Mouse (Mus musculus) cerebellum, postnatal 10 days (tissue): ENCODE measurements around the gene Slc39a13.
A peak's percentile ranks its signal among the peaks of the same experiment; 100 is the strongest.
"Not testable (repeated sequence)": the region's sequence is repeated elsewhere in the genome, so short reads cannot be mapped to it uniquely, and the experiment has no call there.

Experiments used
- DNase-seq, 2 experiments: peaks; one replicate each; pipeline ENCODE4 v3.0.0; 2021; ENCODE audit warnings: mixed read lengths in 2 of 2

The Slc39a13 gene

DNA sequence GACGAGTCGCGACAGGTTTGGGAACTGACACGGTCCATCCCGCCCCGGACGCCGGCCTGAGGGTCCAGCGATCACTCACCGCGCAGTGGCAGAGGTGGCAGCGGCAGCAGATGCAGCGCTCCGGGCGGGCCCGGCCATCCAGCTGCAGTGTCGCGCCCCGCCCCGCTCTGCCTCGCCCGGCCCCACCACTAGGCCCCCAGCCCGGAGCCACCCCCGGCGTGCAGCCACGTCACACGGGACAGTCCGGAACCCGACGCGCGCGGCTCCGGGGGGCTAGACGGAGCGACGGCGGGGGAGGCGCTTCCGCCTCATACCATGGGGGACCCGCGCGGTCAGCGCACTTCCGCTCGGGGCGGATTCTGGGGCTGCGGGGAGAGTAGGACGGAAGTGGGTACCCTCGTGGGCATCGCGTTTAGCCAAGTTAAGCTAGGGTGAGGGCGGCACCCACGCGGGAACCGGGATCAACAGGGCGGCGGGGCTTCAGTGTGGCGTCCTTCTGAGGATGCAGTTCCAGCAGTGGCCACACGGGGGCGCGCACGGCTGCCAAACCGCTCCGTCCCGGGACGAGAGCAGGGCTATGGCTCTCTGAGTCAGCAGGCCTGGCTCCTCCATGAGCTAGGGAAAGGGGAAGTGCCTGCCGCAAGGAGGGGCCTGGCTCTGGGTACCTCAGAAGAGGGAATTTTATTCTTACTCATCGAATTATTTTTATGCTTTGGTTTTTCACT lies at the start of gene Slc39a13:
Gene Slc39a13, minus strand, starts transcription at position 342 of the 725 bp plus-strand sequence.
- DNase-seq: peak; percentile 96

DNA sequence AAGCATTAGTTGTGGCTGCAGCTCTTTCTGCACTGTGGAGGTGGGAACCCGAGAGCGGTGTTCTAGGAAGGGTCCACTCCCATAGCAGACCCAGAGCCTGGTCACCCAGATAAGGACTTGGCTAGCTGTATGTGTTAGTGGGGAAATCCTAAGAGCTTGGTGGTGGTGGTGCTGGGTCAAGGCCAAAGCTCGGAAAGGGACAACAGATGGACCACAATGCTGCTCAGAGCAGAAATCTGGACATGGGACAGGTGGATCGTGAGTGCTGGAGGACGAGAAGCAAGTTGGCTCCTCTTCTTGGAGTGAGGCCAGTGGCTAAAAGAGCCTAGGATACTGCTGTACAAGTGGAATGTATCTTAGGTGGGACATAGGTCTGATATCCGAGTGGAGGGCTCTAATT lies 49.3 kb upstream of the Slc39a13 start:
- DNase-seq: peak; percentile 97

DNA sequence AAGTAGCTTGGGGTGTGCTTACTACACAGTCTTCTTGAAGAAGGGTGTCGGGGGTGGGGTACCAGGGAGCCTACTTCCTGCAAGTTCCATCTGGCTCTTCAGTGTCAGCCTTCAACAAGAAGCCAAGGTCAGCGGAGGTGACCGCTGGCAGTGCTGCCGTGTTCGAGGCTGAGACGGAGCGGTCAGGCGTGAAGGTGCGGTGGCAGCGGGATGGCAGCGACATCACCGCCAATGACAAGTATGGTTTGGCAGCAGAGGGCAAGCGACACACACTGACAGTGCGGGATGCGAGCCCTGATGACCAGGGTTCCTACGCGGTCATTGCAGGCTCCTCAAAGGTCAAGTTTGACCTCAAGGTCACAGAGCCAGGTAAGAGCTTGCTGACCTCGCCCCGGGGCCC lies 48.8 kb upstream of the Slc39a13 start:
- DNase-seq: peak; percentile 93 to 95

DNA sequence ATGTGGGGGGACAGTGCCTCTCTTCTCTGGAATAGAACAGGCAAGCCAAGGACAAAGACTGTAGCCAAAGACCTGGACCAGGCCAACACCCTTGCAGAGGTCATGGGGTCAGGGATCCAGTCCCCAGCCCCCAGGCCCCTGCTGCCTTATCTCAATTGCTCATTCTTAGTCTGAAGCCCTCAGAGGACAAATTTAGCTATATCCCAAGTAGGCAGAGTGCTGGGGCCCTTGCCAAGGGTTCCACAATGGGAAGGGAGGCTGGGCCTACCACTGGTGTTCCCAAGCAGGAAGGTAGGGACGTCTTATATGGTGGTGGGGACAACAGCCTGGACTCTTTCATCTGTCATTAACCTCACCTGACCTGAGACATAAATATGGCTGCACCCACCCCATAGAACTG lies 48.4 kb upstream of the Slc39a13 start:
- peak; percentile 74 to 76 for DNase-seq

DNA sequence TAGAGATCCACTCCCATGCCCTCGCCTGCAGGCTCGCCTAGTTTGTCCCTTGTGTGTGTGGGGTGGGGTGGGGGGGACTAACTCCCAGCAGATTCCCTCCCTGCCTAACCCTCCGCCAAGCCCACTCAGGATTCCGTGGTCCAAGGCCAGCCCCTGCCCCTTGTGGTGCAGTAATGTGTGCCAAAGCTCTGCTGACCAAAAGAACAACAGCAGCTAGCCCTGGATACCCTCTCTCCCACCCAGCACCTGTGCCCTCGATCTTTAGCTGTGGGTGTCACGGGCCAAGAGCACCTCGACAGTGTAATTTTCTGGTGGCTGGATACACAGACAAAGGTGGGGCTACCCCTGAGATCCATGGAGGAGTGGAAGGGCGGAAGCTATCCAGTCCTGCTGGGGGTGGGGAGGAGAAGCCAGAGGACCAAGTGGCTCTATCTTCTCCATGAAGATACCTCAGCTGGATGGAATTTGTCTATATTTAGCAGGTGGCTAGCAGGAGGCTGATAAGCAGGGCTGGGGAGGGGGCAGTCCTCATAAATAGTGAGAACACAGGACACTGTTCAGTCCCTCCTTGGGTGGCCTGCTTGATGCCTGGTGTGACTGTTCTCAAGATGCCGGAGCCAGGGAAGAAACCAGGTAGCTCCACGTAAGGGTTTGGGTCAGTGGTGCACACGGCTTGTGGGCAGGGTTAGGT lies 47.5 kb upstream of the Slc39a13 start, which contains the start of gene Mybpc3:
Gene Mybpc3, plus strand, starts transcription at position 560 of the 691 bp plus-strand sequence.
- DNase-seq: peak in 1 of 2 experiments; percentile 54

DNA sequence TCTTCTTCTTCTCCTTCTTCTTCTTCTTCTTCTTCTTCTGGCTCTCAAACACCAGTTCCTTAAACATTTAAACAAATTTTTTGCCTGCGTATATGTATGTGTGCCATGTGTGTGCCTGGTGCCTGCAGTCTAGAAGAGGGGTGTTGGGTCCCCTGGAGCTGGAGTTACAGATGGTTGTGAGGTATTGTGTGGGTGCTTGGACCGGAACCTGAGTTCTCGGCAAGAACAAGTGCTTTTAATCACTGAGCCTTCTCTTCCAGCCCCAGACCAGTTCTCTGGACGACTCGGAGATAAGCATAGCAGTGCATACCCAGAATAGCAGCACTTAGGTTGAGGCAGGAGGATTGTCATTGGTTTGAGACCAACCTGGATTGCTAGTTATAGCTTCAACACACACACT lies 46.6 kb upstream of the Slc39a13 start:
- no peak for DNase-seq

DNA sequence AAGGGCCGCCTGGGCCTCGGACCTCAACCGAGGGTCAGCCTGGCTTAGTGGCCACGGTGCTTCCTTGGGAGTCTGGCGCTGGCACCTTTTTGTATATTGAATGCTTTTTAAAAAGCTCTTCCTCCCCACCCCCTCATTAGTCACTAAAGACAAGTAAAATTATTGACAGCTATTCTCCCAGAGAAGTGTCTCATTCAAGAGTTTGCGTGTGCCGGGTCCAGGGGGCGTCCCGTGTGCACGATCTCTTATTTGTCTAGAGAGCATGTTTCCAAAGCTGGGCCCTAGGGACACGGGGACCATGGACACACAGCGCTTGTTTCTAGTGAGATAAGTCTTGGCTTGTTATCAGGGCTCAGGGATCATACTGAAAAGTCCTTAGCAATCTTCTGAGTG lies 45.4 kb upstream of the Slc39a13 start:
- DNase-seq: no peak

DNA sequence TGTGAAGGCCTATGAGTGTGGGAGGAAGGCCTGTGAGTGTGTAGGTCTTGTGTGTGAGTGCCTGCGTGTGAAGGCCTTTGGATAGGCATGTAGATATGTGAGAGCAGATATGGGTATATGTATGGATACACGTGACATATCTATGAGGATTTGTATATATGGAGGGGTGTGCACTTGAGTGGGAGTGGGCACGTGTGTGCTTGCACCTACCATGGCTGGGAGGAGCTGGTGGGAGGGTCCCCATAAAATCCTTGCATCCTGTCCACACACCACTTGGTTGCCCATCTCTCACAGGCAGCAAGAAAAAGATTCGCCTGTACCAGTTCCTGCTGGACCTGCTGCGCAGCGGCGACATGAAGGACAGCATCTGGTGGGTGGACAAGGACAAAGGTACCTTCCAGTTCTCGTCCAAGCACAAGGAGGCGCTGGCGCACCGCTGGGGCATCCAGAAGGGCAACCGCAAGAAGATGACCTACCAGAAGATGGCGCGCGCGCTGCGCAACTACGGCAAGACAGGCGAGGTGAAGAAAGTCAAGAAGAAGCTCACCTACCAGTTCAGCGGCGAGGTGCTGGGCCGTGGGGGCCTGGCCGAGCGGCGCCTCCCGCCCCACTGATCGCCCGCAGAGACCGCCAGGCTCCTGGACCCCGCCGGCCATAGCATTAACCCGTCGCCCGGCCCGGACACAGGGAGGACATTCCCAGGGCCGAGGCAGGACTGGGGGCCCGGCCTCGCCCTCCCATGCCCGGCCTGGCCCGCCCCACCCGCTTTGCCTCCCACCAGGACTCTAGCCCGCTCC lies 44.8 kb upstream of the Slc39a13 start:
- peak; percentile 99 to 100 for DNase-seq

DNA sequence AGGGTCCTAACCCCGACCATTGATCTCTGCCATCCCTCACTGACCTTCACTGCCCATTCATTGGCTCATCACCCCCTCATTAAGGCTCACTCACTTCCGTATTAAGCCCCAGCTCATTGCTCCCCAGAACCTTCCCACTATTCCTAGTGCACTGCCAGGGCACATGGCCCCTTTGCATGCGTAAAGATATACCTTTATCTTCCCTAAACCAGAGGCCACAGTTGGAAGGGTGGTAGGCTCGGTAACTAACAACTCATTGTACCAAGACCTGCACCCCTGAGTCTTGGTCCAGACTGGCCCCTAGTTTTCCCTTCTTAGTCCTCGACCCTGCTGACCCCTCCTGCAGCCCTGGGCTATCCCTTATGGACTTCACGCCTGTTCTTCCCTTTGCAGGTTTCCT lies 43.6 kb upstream of the Slc39a13 start:
- no peak for DNase-seq

DNA sequence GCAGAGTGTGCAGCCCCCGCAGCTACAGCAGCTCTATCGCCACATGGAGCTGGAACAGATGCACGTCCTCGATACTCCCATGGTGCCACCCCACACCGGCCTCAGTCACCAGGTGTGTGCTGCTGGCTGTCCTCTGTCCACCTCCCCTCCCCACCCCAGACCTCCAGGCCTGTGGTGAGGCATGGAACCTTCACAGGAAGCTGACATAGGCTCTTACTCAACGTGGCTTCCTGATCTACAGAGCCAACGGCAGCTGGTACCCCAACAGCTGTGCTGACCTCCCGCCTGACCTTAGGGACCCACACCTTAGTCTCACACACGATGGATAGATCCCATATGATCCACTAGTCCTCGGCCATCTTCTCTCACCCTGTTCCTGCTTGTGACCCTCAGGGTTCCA lies 43.1 kb upstream of the Slc39a13 start:
- DNase-seq: no peak

DNA sequence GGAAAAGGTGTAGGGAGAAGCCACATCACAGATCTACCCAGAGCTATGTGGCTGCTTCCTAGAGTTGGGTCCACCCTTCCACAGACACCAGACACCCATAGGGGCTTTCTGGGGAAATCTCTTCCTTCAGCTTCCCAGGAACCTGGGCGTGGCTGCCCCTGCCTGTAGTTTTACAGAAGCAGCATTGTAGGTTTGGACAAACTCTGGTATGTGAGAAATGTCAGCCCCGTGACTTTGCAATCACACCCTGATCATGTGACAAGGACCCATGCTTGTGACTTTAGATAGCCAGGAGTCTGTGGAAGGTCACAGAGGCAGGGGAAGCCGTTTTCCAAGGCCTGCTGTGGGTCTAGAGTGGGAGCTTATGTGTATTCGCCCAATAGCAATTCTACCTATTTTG lies 42.3 kb upstream of the Slc39a13 start:
- DNase-seq: no peak

DNA sequence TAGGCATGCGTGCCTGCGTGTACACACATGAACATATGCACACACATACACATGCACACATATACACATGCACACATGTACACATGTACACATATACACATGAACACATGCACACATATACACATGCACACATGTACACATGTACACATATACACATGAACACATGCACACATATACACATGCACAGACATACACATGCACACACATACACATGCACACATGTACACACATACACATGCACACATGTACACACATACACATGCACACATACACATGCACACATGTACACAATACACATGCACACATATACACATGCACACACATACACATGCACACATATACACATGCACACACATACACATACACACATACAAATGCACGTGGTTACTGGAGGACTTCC lies 41.6 kb upstream of the Slc39a13 start:
- not testable (repeated sequence) for DNase-seq

DNA sequence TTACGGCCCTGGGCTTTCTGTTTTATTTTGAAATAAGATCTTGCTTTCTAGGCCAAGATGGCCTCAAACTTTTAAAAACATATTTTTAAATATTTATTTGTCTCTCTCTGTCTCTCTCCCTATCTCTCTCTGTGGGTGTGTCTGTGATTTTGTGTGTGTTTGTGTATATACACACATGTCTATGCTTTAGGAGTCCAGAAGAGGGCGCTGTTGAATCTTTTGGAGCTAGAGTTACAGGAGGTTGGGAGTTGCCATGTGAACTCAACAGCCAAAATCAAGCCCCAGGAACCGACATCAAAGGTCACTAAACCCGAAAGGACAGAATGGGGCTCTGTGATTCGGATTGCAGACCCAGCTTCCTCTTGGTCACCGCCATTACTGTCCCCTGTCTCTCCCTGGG lies 40.2 kb upstream of the Slc39a13 start:
- no peak for DNase-seq

DNA sequence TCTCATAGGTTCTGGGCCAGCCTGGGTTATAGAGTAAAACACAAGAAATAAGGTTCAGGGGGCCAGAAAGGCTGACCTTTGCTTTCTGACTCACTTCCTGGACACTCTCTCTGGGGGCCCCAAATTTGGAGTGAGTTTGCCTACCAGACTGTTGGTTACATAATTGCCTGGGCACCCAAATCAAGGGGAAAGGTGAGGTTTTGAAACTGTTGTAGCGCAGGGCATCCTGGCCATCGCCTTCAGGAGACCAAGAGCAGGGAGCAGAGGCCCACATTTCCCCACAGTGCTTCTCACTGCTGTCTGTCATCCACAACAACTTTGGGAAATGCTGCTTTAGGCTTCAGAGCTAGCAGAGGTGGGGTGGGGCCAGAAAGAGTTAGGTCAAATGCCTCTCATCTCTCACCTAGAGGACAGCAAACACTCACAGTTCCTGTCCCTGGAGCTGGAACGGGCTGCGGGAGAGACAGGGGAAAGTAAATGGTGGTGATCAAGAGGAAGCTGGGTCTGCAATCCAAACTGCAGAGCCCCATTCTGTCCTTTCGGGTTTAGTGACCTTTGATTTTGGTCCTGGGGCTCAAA lies 39.7 kb upstream of the Slc39a13 start:
- no peak for DNase-seq

DNA sequence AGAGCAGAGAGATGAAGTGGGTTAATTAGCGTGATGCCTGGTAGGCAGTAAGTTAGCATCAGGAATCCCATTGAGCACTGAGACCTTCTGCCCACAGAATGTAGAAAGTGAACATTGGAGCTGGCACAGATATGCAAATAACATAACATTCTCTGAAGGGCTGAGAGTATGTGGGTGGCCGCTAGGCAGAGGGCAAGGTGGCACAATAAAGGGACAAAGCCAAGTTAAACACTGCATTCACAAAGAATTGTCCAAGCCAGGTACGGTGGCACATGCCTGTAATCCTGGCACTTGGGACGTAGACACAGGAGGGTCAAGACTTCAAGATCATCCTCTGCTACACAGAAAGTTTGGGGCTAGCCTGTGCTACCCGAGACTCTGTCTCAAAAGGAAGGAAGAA lies 39.0 kb upstream of the Slc39a13 start:
- DNase-seq: no peak

DNA sequence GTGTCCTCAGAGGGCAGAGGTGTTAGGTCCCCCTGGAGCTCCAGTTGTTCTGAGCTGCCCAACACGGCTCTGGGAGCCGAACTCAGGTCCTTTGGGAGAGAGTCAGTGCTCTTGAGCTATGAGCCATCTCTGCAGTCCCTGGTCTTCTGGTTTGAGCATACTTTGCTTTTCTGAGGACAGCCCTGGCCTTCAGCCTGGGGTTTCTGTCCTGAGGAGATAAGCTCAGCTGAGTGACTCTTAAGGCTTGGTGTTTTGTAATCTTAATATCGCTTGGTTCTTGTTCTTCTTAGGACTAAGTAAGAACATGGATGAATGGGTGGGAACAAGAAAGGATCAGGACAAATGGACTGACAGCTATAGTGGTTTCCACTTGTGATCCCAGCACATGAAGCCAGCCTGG lies 37.9 kb upstream of the Slc39a13 start:
- DNase-seq: no peak

DNA sequence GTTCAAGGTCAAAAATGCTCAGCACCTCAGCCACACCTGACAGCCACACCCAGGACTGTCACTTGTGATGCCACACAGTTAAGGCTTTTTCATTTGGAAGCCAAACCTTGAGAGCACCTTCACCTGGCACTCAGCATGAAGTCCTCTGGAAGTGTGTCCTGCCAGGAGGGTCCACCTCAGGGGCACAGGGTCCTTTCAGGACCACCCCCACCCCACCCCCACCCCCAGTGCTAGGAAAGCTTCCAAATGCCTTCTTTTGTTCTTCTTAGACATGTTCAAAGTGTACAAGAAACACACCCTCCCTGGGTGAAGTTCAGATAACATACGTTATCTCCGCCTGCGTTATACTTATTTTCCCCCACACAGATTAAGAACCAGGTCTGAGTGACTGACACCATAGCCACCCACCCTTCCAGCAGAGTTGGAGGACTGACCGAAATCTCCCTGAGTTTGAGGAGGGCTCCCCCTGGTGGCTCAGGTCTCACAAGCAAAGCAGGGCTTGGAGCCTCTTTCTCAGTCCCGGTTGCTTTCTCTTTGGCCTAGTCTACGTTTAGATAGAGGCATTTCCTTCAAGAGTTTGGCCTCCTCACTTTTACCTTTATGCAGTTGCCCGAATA lies 31.0 kb upstream of the Slc39a13 start:
- peak; percentile 97 to 99 for DNase-seq

DNA sequence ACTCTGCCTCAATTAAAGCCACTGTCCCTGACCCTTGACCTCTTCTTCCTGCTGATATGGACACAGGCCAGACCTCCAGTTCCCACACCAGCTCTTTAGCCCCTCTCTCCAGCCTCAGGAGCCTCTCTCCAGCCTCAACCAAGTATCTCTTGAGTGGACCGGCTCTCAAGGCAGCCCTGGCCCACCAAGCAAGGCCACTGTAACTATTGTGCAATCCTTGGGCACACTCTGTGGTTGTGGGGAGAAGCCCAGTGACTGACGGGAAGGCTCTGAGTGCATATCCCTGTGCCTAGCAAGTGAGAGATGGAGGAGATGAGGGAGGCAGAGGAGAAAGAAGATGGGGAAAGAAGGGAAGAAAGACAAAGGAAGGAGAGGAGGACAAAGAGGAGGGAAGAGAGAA lies 27.9 kb upstream of the Slc39a13 start:
- DNase-seq: no peak

DNA sequence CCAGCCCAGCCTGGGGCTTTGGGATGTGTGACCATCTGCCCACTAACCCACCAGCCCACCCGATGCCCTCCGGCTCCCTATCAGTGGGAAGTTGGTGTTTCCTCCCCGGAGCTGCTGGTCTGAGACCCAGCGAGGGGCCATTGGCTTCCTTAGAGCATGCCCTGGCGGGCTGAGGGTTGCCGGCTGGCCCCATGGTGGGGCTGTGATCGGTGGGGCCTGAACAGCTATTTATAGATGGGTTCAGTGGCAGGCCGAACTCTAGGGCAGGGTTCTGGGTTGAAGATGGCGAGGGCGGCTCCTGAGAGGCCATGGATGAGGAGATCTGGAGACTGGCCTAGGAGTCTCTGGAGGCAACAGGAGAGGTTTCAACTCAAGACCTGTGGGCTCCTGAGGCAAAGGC lies 26.8 kb upstream of the Slc39a13 start:
- DNase-seq: no peak

DNA sequence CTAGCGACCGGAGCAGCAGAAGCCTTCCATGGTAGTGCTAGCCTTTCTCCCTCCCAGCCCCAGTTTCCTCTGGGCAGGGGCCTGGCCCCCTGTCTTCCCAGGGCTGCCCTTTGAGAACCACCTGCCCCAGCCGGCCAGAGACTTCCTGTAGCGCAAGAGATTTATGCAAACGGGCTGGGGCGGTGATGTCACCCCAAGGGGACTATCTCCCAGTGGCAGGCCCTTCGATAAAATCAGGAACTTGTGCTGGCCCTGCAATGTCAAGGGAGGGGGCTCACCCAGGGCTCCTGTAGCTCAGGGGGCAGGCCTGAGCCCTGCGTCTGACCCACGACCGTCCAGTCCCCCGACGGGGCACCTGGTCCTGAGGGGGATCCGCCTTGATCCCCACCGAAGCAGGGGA lies 26.3 kb upstream of the Slc39a13 start:
- DNase-seq: no peak

DNA sequence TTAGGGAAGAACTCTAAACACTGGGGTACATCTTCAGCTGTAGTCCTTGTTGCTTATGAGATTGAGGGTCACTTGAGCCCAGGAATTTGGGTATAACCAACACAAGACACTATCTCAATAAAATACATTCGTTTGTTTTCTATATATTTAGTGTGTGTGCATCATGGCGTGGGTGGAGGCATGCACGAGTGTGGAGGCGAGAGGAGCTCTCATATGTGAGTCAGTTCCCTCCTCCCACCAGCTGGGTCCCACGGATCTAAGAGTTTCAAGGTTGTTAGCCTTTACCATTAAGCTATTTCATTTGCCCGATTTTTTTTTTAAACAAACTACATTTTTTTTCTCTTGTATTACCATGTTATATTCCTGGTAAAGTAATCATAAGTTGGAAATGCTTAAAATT lies 20.6 kb upstream of the Slc39a13 start:
- DNase-seq: no peak

DNA sequence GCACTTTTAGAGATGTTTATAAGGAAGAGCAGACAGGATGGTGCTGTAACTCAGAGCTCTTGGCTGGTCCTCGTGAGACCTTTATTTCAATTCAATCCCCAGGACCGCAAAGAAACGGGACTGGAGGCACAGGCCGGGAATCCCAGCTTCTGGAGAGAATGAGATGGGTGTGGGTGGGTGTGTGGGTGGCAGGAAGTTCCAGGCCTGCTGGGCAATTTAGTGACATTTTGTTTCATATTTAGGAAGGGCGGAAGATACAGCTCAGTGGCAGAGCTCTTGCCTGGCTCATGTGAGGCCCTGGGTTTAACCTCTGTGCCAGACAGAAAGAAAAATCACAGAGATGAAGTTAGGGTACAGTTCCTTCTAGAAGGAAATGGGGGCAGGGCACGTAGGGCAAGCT lies 20.0 kb upstream of the Slc39a13 start:
- no peak for DNase-seq

DNA sequence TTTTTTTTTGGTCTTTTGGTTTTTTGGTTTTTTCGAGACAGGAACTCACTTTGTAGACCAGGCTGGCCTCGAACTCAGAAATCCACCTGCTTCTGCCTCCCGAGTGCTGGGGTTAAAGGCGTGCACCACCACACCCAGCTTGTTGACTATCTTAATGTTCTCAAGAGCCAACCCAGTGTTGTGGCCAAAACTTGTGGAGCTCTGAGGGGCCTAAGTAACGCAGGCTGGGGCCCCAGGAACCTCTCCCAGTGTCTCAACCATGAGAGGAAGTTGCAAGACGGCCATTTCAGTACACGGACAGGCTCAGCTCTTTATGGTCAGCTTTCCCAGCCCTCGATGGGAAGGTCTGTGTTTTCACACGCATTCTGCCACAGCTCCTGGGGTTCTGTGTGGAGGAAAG lies 18.8 kb upstream of the Slc39a13 start:
- DNase-seq: no peak
